Mouse (Mus musculus) brown adipose tissue, adult 24 weeks (tissue): Measurements from ENCODE around the gene Tk2. TPM values are rescaled to one million over a fixed set of nuclear protein-coding genes. Genes with fewer than 3 reads are reported as not detected.

Experiments
- H3K27ac ChIP-seq: fragments of 200-500 bp; replicated peaks from 2 replicates; pipeline ENCODE4 v1.5.1; 2012; ENCODE audit warnings: low read depth, mild to moderate bottlenecking, low read length
- H3K4me1 ChIP-seq: fragments of 200-500 bp; 2 replicates; pipeline ENCODE4 v1.6.1; 2012; ENCODE audit warnings: low read length, mixed read lengths; ENCODE audit not compliant: control insufficient read depth, insufficient read depth, insufficient read length
- H3K4me3 ChIP-seq: fragments of 200-500 bp; 2 replicates; pipeline ENCODE4 v1.5.1; 2012; ENCODE audit warnings: low read depth, mild to moderate bottlenecking, low read length, moderate library complexity; ENCODE audit not compliant: insufficient read depth
- polyA plus RNA-seq: library from polyadenylated mRNA; stranded (reverse); fragments of >200 nt; gene quantifications from 2 replicates; pipeline ENCODE4 v1.2.4, GENCODE M21; 2012; ENCODE audit not compliant: missing spikeins, insufficient read depth, insufficient read length

Gene Tk2
- polyA plus RNA-seq, 1 experiment: 16.8 TPM

DNA sequence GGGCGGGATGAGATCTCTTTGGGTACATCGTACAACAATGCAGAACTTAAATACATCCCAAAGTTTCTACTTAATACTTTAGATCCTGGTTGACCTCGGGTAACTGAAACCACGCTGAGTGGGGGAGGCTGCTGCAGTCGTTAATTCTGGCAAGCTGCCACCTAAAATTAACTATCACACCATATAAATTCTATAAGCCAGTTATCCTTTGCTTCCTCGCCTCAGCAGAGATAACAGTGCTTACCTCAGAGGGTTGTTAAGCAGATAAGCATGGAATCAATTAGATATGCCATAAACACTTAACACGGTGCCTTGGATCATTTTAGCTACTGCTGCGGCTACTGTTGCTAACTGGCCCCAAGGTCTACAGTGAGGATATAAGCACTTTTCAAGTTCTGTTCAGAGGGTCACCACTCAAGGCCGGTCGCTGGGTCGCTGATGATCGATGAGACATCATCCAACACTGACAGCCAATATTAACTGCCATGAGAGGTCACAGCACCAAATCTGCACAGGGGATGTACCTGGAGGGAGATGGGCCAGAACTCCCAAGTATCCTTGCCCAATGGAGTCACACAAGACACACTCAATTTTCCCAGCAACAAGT, 6.2 kb downstream of the Tk2 start:
- Histone ChIP-seq H3K4me3 (no peak overlapping the region), H3K4me1 (peaks cover 4% of the 10 kb centered on the region), H3K27ac (no peak overlapping the region)

DNA sequence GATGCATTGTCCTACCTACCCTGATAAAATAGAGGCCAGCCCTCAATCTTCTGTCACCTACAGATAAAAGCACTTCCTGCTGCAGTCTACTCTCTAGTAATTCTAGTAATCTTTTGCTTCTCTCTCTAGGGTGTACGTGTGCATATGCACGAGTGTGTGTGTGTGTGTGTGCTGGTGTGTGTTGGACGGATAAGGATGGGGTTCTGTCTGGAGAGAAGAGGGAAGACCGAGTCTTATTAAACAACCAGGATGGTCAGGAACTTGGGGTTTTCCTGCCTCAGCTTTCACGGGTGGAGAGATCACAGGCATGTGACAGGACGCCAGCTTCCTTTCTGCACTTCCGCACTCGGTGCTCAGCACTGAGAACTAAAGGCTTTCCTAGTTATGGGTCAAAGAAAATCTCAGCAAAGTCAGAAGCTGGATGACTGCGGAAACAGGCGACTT, 8.9 kb downstream of the Tk2 start:
- Histone ChIP-seq H3K4me3 (no peak overlapping the region), H3K4me1 (no peaks in the 10 kb centered on the region), H3K27ac (0 out of 2 replicates have a peak overlapping the region, but pooled peaks have one; percentile 16)

DNA sequence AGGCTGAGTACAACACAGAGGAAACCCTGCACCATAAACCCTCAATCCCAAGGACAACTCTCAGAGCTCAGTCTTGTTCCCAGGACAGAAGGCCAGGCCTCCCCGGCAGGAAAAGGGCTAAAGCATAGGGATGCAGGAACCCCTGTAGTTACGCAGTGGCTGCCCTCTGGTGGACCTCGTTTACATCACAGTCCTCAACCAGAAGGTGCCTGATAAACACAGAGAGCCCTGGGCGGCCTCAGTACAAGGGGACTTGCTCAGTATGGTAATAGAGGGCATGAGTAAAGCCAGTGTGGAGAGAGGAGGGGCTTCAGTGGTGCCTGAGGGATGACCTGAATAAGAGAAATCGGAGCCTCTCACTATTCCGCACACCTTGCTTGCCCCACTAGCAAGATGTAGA, 13.8 kb downstream of the Tk2 start:
- no peak overlapping the region for H3K27ac ChIP-seq
- no peak overlapping the region for H3K4me3 ChIP-seq
- H3K4me1 ChIP-seq: no peaks in the 10 kb centered on the region

DNA sequence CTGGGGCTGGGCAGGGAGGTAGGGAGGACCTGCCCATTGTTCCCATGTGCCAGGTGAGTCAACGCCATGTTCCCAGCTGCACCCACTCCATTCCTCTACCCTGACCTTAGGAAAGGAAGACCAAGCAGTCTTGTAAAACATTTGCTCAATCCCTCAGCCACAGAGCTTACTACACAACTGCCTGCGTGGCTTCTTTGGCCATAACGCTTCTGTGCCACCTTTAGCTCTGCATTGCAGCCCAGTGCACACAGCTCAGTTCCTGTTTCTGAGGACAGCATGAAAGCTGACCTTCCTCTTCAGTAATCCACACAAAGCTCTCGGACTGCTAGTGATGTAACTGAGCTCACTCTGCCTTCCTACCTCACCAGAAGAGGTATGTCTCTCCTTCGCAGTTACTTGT, 15.4 kb downstream of the Tk2 start:
- no peak overlapping the region for H3K27ac ChIP-seq
- no peaks in the 10 kb centered on the region for H3K4me1 ChIP-seq
- H3K4me3 ChIP-seq: no peak overlapping the region

DNA sequence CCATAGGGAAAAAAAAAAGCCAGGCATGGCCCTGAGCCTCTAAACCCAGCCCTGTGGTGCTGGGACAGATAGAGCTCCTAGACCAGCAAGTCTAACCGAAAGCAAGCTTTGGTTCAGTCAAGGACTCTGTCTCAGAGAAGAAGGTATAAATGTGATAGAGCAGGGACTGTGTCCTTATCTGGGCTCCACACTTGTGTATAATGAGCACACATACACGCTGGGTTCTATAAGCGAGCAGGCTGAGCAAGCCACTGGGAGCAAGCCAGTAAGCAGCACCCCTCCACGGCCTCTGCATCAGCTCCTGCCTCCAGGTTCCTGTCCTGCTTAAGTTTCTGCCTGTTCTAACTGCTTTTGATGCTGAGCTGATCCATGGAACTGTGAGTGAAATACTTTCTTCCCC, 16.3 kb downstream of the Tk2 start:
- H3K4me1 ChIP-seq: no peaks in the 10 kb centered on the region
- H3K4me3 ChIP-seq: no peak overlapping the region
- H3K27ac ChIP-seq: no peak overlapping the region

DNA sequence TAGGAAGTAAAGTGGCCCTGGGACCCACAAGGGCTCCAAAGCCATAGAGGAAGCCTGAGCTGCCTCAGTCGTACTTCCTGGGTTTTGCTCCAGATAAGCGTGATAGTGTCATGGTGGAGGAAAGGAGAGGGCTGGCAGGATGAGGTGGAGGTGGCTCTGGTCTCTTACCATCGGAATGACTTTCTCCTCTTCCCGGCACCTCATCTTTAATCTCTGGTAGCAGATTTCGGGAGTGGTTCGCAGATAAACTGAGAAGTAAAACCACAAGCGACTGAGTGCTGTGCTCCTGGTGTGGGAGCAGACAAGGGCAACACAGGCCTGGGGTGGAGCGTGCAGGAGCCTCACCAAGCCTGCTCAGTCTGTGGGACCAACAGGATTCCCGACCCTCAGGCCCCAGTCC, 18.0 kb downstream of the Tk2 start:
- Histone ChIP-seq H3K4me3 (no peak overlapping the region), H3K4me1 (no peaks in the 10 kb centered on the region), H3K27ac (no peak overlapping the region)

DNA sequence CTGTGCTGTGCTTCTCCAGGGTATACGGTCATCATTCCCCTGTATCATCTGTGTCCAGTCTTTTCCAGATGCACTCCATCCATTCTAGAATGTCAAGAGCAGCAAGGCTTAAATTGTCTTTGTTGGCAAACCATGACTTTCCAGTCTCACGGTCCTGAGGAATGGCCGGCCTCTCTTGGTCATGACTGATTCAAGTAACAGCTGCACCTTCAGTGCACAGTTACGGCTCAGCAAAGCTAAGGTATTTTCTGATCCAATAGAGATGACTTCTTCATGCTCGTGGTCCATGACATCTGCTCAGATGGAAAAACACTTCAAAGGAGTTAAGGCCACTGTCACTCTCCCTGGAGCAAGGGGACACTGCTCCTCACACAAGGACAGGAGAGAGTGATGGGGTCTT, 21.3 kb downstream of the Tk2 start:
- H3K27ac ChIP-seq: no peak overlapping the region
- H3K4me1 ChIP-seq: no peaks in the 10 kb centered on the region
- H3K4me3 ChIP-seq: no peak overlapping the region

DNA sequence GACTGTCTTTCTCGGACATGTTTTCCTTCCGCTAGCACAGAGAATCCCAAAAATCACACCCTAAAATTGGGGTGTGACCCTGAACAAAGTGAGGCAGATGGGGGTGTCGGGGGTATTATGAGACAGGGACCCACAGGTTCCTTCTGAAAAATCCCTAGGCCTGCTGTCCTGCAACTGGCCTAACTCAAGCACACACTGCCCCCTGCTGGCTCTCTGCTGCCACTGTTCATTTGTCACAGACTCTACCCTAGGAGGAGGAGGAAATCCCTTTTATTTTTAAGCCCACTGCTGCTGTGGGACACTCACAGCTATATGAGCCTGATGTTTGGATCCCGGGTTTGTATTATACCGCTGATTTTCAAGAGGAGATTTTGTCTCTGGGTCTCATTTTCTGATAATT, 28.6 kb downstream of the Tk2 start:
- Histone ChIP-seq H3K4me3 (no peak overlapping the region), H3K27ac (no peak overlapping the region), H3K4me1 (no peaks in the 10 kb centered on the region)

DNA sequence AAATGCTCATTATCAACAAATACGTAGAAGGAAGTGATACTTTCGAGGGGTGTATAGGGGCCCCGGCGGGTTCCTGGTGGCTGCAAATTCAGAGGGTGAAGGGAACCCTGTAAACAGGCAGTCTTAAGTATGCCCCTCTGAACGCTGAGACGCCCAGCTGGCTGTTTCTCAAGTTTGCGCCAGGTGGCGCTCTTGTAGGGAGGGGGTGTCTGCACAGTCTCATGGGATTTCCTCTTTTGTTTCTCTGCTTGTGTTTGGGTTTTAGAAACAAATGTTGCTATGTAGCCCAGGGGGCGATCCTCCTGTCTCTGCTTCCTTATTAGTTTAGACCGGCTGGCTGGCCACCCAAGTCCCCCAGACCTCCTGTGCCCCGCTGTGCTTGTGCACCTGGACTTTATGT, 29.3 kb downstream of the Tk2 start:
- no peaks in the 10 kb centered on the region for H3K4me1 ChIP-seq
- no peak overlapping the region for H3K27ac ChIP-seq
- no peak overlapping the region for H3K4me3 ChIP-seq

DNA sequence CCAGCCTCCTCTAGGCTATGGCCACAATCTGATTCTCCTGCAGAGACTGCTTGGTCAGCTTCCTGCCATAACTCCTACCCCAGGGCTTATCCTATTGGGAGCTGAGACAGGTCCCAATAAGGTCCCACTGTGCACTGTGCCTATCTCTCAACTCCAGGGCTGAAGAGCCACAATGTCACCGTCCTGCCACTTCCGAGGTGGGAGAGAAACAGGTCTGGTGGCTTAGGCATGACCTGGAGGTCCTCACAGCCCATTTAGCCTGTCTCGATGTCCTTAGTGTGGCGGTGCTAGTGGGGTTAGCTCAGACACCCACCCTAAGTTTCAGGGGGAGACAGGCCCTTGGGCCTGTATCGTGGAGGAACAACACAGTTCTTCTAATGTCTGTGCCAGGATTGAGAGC, 30.8 kb downstream of the Tk2 start:
- Histone ChIP-seq H3K4me1 (no peaks in the 10 kb centered on the region), H3K4me3 (no peak overlapping the region), H3K27ac (no peak overlapping the region)

DNA sequence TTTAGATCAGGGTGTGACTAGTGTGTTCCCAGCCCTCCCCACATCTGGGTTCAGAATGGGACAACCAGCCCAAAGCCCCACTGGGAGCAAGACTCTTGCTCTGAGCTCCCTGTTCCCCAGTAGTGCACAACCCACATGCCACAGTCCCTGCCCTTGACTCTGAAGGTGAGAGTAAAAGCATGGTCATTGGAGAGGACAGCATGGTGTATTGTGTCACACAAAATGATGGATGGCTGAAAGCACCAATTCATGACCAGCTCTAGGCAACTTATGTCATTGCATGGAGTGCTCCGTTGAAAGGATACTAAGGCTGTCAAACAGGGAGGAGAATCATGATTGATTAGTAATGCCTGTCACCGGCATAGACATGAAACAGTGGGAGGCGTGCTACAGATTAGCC, 43.1 kb downstream of the Tk2 start:
- no peaks in the 10 kb centered on the region for H3K4me1 ChIP-seq
- no peak overlapping the region for H3K27ac ChIP-seq
- H3K4me3 ChIP-seq: no peak overlapping the region

DNA sequence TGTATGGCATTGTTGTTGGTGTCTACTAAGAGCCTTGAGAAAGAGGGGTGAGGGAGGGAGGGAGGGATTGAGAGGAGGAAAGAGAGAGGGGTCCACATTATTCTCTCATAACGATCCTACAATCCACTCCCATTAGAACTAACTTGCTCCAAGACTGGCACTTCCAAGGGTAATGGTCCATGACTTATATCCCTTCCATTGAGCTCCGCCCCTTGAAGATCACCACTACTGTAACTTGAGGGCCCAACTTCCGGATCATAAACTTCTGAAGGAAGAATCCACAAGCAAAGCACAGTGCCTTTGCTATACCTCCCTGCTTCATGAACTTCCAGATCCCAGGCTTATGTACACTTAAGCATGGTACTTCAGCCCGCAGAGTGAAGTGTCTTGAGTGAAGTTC, 46.0 kb downstream of the Tk2 start:
- Histone ChIP-seq H3K27ac (no peak overlapping the region), H3K4me1 (no peaks in the 10 kb centered on the region), H3K4me3 (no peak overlapping the region)

DNA sequence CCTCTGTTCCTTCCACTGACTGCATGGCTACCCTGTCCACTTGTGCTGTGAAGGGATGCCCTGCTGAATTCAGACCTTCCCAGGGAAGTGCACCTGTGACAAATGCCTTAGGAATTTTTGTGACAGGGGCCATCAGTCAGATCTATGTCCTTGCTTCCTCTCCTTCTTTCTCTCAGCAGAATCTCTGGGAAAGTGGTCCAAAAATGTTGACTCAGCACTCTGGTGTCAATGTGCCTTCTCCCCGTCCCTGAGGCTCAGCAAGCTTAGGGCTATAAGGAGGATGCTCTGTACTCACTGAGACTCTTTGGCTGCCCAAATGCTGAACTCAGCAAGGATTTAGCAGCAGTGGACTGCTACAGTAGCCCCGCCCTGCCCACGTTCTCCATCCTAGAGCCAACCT, 46.7 kb downstream of the Tk2 start:
- H3K4me3 ChIP-seq: no peak overlapping the region

DNA sequence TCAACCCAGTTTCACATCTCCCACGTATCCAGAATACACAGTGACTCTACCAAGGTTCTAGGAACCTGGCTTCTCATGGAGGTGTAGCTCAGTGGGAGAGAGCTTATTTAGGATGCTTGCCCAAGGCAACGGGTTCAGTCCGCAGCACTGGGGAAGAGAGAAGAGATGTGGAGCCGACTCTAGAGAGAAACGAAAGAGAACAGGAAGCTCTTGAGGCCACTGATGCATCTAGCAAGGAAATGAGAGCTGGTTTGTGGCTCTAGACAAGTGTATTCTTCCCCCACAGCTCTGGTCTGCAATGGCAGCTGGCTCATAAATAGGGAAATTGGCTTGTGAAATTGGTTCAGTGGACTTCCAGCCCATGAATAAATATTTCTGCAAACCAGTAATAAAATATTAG, 48.6 kb downstream of the Tk2 start:
- Histone ChIP-seq H3K4me1 (no peaks in the 10 kb centered on the region), H3K4me3 (no peak overlapping the region), H3K27ac (no peak overlapping the region)

More for the DNA sequence above, 46.7 kb downstream of the Tk2 start:
- H3K27ac ChIP-seq: no peak overlapping the region
- no peaks in the 10 kb centered on the region for H3K4me1 ChIP-seq

DNA sequence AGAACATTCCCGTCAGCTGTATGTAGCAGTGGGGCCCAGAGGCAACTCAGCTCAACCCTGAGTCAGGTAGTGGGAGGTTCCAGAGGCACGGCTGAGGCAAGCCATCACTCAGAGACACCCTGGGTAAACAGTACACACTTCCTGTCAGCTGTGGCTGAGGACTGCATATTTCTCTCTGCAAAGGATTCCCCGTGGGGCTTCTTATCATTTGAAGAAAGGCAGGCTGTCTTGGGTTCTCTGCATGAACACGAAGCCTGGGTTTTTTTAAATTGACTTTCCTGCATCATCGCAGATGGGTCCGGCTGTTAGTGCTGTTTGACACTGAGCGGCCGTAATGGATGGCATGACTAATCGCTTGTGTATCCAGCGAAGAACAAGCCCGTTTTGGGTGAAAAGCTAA, 56.9 kb downstream of the Tk2 start:
- H3K27ac ChIP-seq: no peak overlapping the region

DNA sequence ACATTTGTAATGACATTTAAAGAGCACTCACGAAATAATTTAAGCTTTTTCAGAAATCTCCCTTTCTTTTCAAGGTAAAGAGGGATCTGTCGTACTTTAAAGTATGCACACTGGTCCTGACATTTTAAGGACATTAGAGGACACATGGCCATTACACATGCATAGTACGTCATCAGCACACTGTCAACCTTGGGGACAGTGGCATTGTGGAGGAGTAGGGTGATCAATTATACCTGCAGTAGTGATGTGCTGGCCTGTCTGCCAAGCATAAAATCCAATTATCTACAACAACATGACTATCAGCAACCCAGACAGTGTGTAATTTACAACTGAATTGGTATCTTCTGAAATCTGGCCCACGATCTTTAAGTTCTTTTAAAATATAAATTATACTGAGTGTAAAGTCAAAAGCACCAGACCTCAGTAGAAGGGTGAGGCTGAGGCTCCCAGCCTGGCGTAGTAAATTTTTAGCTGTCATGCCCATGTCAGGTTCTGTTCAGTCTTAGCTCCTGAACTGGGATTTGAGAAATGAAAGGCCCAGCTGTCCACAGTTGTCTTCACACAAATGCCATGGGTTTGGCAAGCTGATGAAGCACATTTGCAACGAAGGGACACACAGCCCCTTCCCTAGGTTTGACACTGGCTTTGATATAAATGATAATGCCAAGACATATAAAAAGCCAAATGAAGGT, 57.4 kb downstream of the Tk2 start:
- Histone ChIP-seq H3K27ac (no peak overlapping the region), H3K4me1 (no peaks in the 10 kb centered on the region)

More for the DNA sequence above, 56.9 kb downstream of the Tk2 start:
- Histone ChIP-seq H3K4me1 (no peaks in the 10 kb centered on the region), H3K4me3 (no peak overlapping the region)

More for the DNA sequence above, 57.4 kb downstream of the Tk2 start:
- H3K4me3 ChIP-seq: no peak overlapping the region
